Mouse (Mus musculus): ENCODE measurements around the gene Cmbl. TPM values are rescaled to one million over a fixed set of nuclear protein-coding genes. Genes with fewer than 3 reads are reported as not detected.

Cmbl gene
- polyA plus RNA-seq (2014; fragmentation: Nextera tagmentation; extraction: Ambion mirVana), result 4.5 and 5.2 TPM in 2 replicates

DNA sequence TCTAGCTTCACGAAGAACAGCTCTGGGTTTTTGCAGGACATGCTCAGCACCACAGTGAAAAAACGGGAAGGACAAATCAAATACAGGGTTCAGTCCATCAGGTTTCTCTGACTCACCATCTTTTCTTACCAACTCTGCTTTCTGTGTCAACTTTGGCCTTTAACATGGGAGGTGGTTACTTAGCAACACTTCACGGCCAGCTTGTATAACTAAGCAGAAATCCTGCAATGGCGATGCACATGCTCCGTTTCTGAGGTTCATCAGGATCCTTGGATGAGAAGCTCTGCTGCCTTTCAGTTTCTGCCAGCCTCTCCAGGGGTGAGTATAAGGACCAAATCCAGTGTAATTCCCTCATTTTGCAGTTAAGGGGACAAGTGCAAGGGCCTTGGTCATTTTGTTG lies at the start of gene Cmbl:
Gene Cmbl (plus strand): TSS at position 206 of the 400 bp plus-strand sequence.
- TF ChIP-seq CTCF (IDR thresholded peaks at IDR 0.05; ENCODE audit: low read depth), result no peak
- Histone ChIP-seq H3K9ac (no peak within 1 kb of the TSS), H3K9me3 (ENCODE audit: low read depth, low read length) (no peaks in the 10 kb centered on the region), H3K27me3 (ENCODE audit: insufficient read depth, low read length) (no peaks in the 10 kb centered on the region), H3K36me3 (ENCODE audit: insufficient read depth) (no peaks in the 10 kb centered on the region), H3K27ac (ENCODE audit: low read depth) (0 out of 2 replicates have a peak within 1 kb of the TSS, but pooled peaks have one; percentile 59), H3K4me1 (ENCODE audit: insufficient read depth) (peaks cover 13% of the 10 kb centered on the region; the same call in 1 of the 2 replicates), H3K4me2 (peak within 1 kb of the TSS; percentile 45; the same call in 1 of the 2 replicates), H3K4me3 (ENCODE audit: low read depth, low read length) (no peak within 1 kb of the TSS)
- no peak for DNase-seq
- WGBS, result 47% methylated on average over 5 of the region's 5 CpGs
- ATAC-seq (ENCODE audit: insufficient read depth), result no peak

DNA sequence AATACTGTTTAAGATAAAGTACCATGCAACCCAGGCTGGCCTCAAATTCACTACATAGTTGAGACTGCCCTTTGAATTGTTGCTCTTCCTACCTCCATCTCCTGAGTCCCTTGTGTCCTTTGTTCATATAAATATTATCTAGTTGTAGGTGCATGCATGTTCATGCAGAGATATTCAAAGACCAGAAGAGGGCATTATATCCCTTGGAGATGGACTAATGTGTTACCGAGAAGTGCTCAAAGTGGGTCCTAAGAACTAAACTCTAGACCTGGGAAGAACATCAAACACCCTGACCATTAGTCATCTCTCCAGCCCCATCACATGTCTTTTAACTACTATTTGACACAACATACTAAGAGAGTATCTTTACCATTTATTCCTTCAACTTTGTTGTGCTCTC lies 48.0 kb upstream of the Cmbl start:
- Histone ChIP-seq H3K4me3 (ENCODE audit: low read depth, low read length) (no peak overlapping the region), H3K27me3 (ENCODE audit: insufficient read depth, low read length) (no peaks in the 10 kb centered on the region), H3K36me3 (ENCODE audit: insufficient read depth) (no peaks in the 10 kb centered on the region), H3K4me2 (no peak overlapping the region), H3K9ac (no peak overlapping the region), H3K27ac (ENCODE audit: low read depth) (no peak overlapping the region), H3K4me1 (ENCODE audit: insufficient read depth) (no peaks in the 10 kb centered on the region), H3K9me3 (ENCODE audit: low read depth, low read length) (no peaks in the 10 kb centered on the region)
- 97% methylated on average over 1 of the region's 1 CpGs for WGBS
- 0 out of 2 replicates have a peak, but pooled peaks have one; percentile 7 for TF ChIP-seq CTCF (IDR thresholded peaks at IDR 0.05; ENCODE audit: low read depth)
- ATAC-seq (ENCODE audit: insufficient read depth), result no peak
- no peak for DNase-seq

DNA sequence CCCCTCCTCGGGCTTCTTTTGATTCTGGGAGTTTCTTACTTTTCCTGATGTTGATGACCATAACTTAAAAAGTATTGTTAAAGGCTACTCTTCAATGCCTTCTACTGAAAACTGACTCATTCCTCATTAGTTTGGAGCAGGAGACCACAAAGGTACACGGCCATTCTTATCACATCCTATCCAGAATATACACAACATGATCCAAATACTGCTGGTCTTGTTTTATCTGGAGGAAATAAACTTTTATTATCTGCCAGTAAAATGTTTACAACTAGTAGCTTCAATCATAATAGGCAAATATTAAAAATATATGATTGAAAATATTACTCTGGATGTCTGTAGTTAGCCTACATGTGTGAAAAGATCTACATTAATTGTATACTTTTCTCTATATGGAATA lies 46.8 kb upstream of the Cmbl start:
- no peaks in the 10 kb centered on the region for H3K4me1 ChIP-seq (ENCODE audit: insufficient read depth)
- no peaks in the 10 kb centered on the region for H3K27me3 ChIP-seq (ENCODE audit: insufficient read depth, low read length)
- no peak overlapping the region for H3K4me3 ChIP-seq (ENCODE audit: low read depth, low read length)
- H3K36me3 ChIP-seq (ENCODE audit: insufficient read depth), result no peaks in the 10 kb centered on the region
- TF ChIP-seq CTCF (IDR thresholded peaks at IDR 0.05; ENCODE audit: low read depth), result no peak
- 68% methylated on average over 2 of the region's 2 CpGs for WGBS
- H3K27ac ChIP-seq (ENCODE audit: low read depth), result no peak overlapping the region
- DNase-seq (no peak), ATAC-seq (ENCODE audit: insufficient read depth) (no peak)
- H3K4me2 ChIP-seq, result no peak overlapping the region
- no peak overlapping the region for H3K9ac ChIP-seq
- H3K9me3 ChIP-seq (ENCODE audit: low read depth, low read length), result no peaks in the 10 kb centered on the region

DNA sequence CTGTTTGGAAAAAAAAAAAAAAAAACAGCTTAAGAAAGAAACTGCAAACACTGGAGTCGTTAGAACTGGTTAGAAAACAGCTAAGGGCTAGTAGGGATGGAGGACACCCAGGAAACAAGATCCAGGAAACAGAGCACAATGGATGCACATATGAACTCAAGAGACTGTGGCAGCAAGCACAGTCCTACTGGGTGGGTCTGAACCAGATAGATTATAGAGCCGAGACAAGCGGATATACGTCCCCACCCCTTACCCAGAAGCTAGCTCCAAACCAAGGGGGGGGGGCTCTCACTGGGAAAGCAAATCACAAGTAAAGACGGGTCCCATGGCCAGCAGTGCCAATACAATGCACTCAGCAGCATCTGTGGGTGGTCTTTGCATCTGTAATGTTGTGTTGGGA lies 46.2 kb upstream of the Cmbl start:
- 71% methylated on average over 5 of the region's 5 CpGs for WGBS
- DNase-seq (no peak), ATAC-seq (ENCODE audit: insufficient read depth) (no peak)
- Histone ChIP-seq H3K4me3 (ENCODE audit: low read depth, low read length) (no peak overlapping the region), H3K36me3 (ENCODE audit: insufficient read depth) (no peaks in the 10 kb centered on the region), H3K4me2 (no peak overlapping the region), H3K9me3 (ENCODE audit: low read depth, low read length) (no peaks in the 10 kb centered on the region), H3K27me3 (ENCODE audit: insufficient read depth, low read length) (no peaks in the 10 kb centered on the region), H3K9ac (no peak overlapping the region), H3K4me1 (ENCODE audit: insufficient read depth) (no peaks in the 10 kb centered on the region), H3K27ac (ENCODE audit: low read depth) (no peak overlapping the region)
- TF ChIP-seq CTCF (IDR thresholded peaks at IDR 0.05; ENCODE audit: low read depth), result no peak

DNA sequence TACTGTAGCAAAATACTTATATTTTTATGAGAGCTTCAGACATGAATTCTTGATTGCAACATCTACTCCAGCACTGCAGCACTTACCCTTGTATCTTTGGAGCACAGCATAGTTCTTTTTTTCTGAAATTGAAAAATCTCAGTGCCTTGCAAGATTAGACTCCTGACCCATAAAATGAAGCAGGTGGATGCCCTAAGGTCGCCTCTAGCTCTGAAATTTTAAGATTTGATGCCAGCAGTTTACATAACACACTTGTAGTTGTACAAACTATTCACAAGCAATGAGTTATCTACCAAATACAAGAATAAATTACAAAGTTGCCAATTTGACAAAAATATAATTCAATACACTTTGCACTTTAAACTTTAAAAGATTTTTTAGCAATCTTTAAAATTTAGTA lies 38.7 kb upstream of the Cmbl start:
- TF ChIP-seq CTCF (IDR thresholded peaks at IDR 0.05; ENCODE audit: low read depth), result no peak
- H3K4me3 ChIP-seq (ENCODE audit: low read depth, low read length), result no peak overlapping the region
- ATAC-seq (ENCODE audit: insufficient read depth) (no peak), DNase-seq (no peak)
- H3K27me3 ChIP-seq (ENCODE audit: insufficient read depth, low read length), result no peaks in the 10 kb centered on the region
- H3K27ac ChIP-seq (ENCODE audit: low read depth), result no peak overlapping the region
- peaks cover 8% of the 10 kb centered on the region; the same call in 1 of the 2 replicates for H3K4me1 ChIP-seq (ENCODE audit: insufficient read depth)
- H3K9ac ChIP-seq, result no peak overlapping the region
- no peak overlapping the region for H3K4me2 ChIP-seq
- H3K36me3 ChIP-seq (ENCODE audit: insufficient read depth), result no peaks in the 10 kb centered on the region
- WGBS, result 85% methylated on average over 1 of the region's 1 CpGs
- H3K9me3 ChIP-seq (ENCODE audit: low read depth, low read length), result no peaks in the 10 kb centered on the region; the same call in 1 of the 2 replicates

DNA sequence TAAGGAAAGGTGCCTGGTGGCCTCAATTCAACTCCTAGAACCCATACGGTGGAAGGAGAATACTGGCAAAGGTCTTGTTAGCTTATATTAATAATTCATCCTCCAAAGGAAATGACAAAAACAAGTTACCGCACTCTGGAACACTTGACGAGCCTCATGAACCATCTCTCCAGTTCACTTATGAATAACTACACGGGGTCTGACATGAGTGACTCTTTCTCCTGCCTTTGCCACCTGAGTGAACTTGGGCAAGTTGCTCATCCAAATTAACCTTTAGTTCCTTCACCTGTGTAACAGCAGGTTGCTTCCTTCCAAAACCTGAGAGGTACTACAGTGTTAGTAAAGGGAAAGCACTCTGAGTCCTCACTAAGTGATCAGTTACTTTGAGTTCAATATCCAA lies 36.7 kb upstream of the Cmbl start:
- ATAC-seq (ENCODE audit: insufficient read depth), result no peak
- Histone ChIP-seq H3K4me1 (ENCODE audit: insufficient read depth) (peaks cover 8% of the 10 kb centered on the region; the same call in 1 of the 2 replicates), H3K27me3 (ENCODE audit: insufficient read depth, low read length) (no peaks in the 10 kb centered on the region), H3K27ac (ENCODE audit: low read depth) (no peak overlapping the region), H3K36me3 (ENCODE audit: insufficient read depth) (no peaks in the 10 kb centered on the region), H3K9ac (no peak overlapping the region), H3K9me3 (ENCODE audit: low read depth, low read length) (no peaks in the 10 kb centered on the region; the same call in 1 of the 2 replicates), H3K4me2 (no peak overlapping the region), H3K4me3 (ENCODE audit: low read depth, low read length) (no peak overlapping the region)
- 85% methylated on average over 4 of the region's 4 CpGs for WGBS
- no peak for TF ChIP-seq CTCF (IDR thresholded peaks at IDR 0.05; ENCODE audit: low read depth)
- DNase-seq, result no peak

DNA sequence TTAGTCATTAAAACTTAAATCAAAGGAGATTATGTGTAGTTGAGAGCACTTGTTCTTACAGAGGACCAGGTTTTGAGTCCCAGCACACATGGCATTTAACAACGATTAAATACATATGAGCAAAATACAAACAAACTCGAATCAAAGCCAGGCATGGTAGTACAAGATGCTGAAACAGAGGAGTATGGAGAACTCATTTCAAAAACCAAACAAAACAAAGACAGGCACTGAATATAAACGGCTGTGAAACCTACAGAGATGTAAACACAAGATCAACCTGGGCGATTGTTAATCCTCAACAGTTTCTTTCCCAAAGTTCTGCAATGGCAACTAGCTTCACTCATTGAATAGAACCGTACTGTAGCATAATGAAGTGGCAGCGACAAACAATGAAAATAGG lies 36.1 kb upstream of the Cmbl start:
- no peak for DNase-seq
- TF ChIP-seq CTCF (IDR thresholded peaks at IDR 0.05; ENCODE audit: low read depth), result no peak
- no peaks in the 10 kb centered on the region; the same call in 1 of the 2 replicates for H3K9me3 ChIP-seq (ENCODE audit: low read depth, low read length)
- no peak for ATAC-seq (ENCODE audit: insufficient read depth)
- H3K27ac ChIP-seq (ENCODE audit: low read depth), result no peak overlapping the region
- H3K9ac ChIP-seq, result peak overlapping the region; percentile 93
- no peaks in the 10 kb centered on the region for H3K36me3 ChIP-seq (ENCODE audit: insufficient read depth)
- peak overlapping the region; percentile 91 for H3K4me3 ChIP-seq (ENCODE audit: low read depth, low read length)
- no peaks in the 10 kb centered on the region for H3K27me3 ChIP-seq (ENCODE audit: insufficient read depth, low read length)
- WGBS, result 28% methylated on average over 6 of the region's 6 CpGs
- H3K4me1 ChIP-seq (ENCODE audit: insufficient read depth), result peaks cover 8% of the 10 kb centered on the region; the same call in 1 of the 2 replicates
- H3K4me2 ChIP-seq, result peak overlapping the region; percentile 90
